Mouse (Mus musculus) G1E (cell line): ENCODE measurements around the gene Vac14. TPM values are rescaled to one million over a fixed set of nuclear protein-coding genes. Genes with fewer than 3 reads are reported as not detected.

Experiments used
- ATAC-seq: 2 replicates; pipeline ENCODE4 v1.8.0; 2016; ENCODE audit warnings: mild to moderate bottlenecking; ENCODE audit not compliant: insufficient number of reproducible peaks, poor library complexity, low FRiP score, severe bottlenecking; ENCODE audit errors: extremely low read depth
- DNase-seq: peaks from one replicate; pipeline ENCODE4 v3.0.0; 2012; ENCODE audit warnings: low spot score
- H3K27me3 ChIP-seq: 2 replicates; pipeline ENCODE4 v1.6.1; 2012; ENCODE audit warnings: mild to moderate bottlenecking, low read length, inconsistent platforms; ENCODE audit not compliant: insufficient read depth
- H3K36me3 ChIP-seq: replicated peaks from 2 replicates; pipeline ENCODE3; 2012; ENCODE audit warnings: mild to moderate bottlenecking, inconsistent platforms
- H3K4me1 ChIP-seq: 2 replicates; pipeline ENCODE4 v1.6.1; 2012; ENCODE audit warnings: low read depth, low read length, inconsistent platforms, mixed read lengths; ENCODE audit not compliant: insufficient read depth
- H3K4me3 ChIP-seq: 2 replicates; pipeline ENCODE4 v1.5.1; 2012; ENCODE audit warnings: low read depth, mild to moderate bottlenecking, inconsistent platforms, low read length, moderate library complexity, mixed read lengths
- H3K9me3 ChIP-seq: replicated peaks from 2 replicates; pipeline ENCODE4 v1.6.1; 2012; ENCODE audit warnings: inconsistent platforms
- CTCF ChIP-seq: IDR thresholded peaks from 2 replicates; pipeline ENCODE4 v1.5.1; 2012; ENCODE audit warnings: low read depth, low read length, inconsistent platforms, mixed read lengths
- GATA1 ChIP-seq: IDR thresholded peaks from 2 replicates; pipeline ENCODE4 v1.6.1; 2012; ENCODE audit warnings: borderline replicate concordance, low read length, inconsistent platforms, mixed read lengths
- GATA2 ChIP-seq: IDR thresholded peaks from 2 replicates; pipeline ENCODE4 v1.6.1; 2012; ENCODE audit warnings: low read depth, low read length, inconsistent platforms, borderline replicate concordance
- POLR2AphosphoS5 ChIP-seq: IDR thresholded peaks from 2 replicates; pipeline ENCODE4 v1.6.1; 2012; ENCODE audit warnings: low read depth, low read length, inconsistent platforms; ENCODE audit not compliant: insufficient replicate concordance
- TAL1 ChIP-seq: conservative IDR thresholded peaks from 2 replicates; pipeline ENCODE4 v1.6.1; 2012; ENCODE audit warnings: low read depth, low read length, inconsistent platforms, mixed read lengths
- polyA plus RNA-seq: library from polyadenylated mRNA; stranded (reverse); fragments of >175 nt; gene quantifications from 2 replicates; pipeline ENCODE4 v1.2.3, GENCODE M21; 2012
- total RNA-seq, 2 experiments: library from RNA; stranded (forward) in 1 of 2; stranded (reverse) in 1 of 2; fragments of 200-1000 nt in 1 of 2; fragments of >200 nt in 1 of 2; fragmentation: Nextera tagmentation in 1 of 2; gene quantifications; 2 replicates each; pipeline ENCODE4 v1.2.3; 2014 to 2017

Gene Vac14
- total and polyA plus RNA-seq, 3 experiments, result 25.7 to 70.1 (median 52.1) TPM

DNA sequence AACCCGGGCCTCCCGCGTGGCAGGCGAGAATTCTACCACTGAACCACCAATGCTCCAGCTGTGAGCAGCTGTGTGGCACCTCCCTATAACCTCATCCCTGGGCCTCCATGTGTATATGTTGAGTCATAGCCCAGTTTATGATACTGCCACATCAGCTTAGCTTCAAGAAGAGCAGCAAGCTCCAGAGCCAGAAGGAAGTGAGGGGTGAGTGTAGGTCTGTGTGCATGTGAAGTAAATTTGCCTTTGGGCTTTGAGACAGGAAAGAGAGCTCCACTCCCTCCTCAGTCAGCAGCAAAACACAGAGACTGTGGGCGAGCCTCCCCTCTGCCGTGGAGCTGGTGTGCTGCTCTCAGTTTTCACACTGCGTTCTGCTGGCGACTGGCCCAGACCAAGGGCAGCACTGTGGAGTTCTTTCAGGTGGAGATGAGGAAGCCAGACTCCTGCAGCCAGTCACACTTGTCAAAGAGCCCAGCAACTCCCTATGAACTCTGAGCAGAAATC is 12.2 kb downstream of the Vac14 start:
- TF ChIP-seq GATA2 (no peak), CTCF (no peak), TAL1 (no peak), POLR2AphosphoS5 (no peak), GATA1 (no peak)
- H3K4me3 ChIP-seq, result no peak overlapping the region
- ATAC-seq, result no peak
- no peaks in the 10 kb centered on the region for H3K27me3 ChIP-seq
- no peak for DNase-seq
- peaks cover 94% of the 10 kb centered on the region for H3K36me3 ChIP-seq
- H3K4me1 ChIP-seq, result peaks cover 16% of the 10 kb centered on the region; the same call in 1 of the 2 replicates
- H3K9me3 ChIP-seq, result no peaks in the 10 kb centered on the region

DNA sequence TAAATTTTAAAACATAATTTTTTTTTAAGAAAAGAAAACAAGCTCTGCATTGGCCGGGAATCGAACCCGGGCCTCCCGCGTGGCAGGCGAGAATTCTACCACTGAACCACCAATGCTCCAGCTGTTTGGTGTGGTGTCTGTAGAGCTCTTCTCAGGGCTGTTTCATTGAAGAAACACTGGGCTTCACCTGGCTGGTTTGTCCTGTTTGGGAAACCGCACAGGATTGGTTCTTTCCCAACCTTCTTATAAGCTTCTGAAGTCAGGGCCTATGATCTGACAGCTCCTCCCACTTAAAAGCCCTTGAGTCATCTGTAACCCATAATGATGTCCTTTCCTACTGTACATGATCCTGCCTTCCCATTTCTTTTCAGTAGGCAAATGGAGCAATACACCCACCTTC is 12.8 kb downstream of the Vac14 start:
- peaks cover 97% of the 10 kb centered on the region for H3K36me3 ChIP-seq
- H3K4me3 ChIP-seq, result no peak overlapping the region
- H3K4me1 ChIP-seq, result peaks cover 16% of the 10 kb centered on the region; the same call in 1 of the 2 replicates
- H3K9me3 ChIP-seq, result no peaks in the 10 kb centered on the region
- no peak for DNase-seq
- no peak for ATAC-seq
- no peaks in the 10 kb centered on the region for H3K27me3 ChIP-seq
- no peak for TF ChIP-seq GATA1
- no peak for TF ChIP-seq CTCF
- no peak for TF ChIP-seq GATA2
- TF ChIP-seq TAL1, result no peak
- no peak for TF ChIP-seq POLR2AphosphoS5

DNA sequence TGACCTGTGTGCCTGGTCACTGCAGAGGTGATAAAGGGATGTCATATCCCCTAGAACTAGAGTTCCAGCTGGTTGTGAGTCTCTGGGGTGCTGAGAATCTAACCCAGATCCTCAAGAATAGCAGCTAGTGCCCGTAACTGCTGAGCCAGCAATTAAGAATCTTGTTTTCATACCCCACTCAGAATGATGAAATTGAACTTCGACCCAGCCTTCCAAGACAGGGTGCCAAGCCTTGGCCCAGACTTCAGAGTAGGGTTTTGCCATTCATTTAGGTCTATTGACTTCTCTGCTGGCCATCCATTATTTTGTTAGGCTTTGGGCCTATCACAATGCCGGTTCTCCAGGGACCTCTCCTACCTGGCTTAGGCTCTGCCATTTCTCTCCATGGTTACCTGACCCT is 15.4 kb downstream of the Vac14 start:
- peaks cover 10% of the 10 kb centered on the region; the same call in 1 of the 2 replicates for H3K4me1 ChIP-seq
- no peak for ATAC-seq
- peaks cover 99% of the 10 kb centered on the region for H3K36me3 ChIP-seq
- no peaks in the 10 kb centered on the region for H3K9me3 ChIP-seq
- no peak for DNase-seq
- H3K4me3 ChIP-seq, result no peak overlapping the region
- H3K27me3 ChIP-seq, result no peaks in the 10 kb centered on the region
- TF ChIP-seq GATA1 (no peak), CTCF (no peak), POLR2AphosphoS5 (no peak), TAL1 (no peak), GATA2 (no peak)

DNA sequence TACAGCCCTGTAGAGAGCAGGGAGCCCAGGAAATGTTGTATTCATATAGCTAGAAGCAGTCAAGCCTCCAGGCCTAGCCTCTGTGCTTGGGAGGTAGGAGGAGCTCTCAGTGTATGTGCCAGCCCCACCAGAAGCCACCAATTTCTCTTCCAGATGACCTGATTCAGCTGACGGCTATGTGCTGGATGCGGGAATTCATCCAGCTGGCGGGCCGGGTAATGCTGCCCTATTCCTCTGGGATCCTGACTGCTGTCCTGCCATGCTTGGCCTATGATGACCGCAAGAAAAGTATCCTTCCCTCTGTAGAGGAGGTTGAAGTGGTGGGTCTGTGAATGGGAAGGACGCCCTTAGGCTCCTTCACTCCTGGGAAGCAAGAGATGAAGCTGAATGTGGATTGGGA is 17.8 kb downstream of the Vac14 start:
- no peak for DNase-seq
- no peak for TF ChIP-seq GATA2
- no peak for TF ChIP-seq GATA1
- TF ChIP-seq CTCF, result no peak
- no peak for TF ChIP-seq POLR2AphosphoS5
- no peak for TF ChIP-seq TAL1
- peaks cover 99% of the 10 kb centered on the region for H3K36me3 ChIP-seq
- ATAC-seq, result no peak
- H3K9me3 ChIP-seq, result no peaks in the 10 kb centered on the region
- H3K4me1 ChIP-seq, result no peaks in the 10 kb centered on the region
- H3K27me3 ChIP-seq, result no peaks in the 10 kb centered on the region
- no peak overlapping the region for H3K4me3 ChIP-seq

DNA sequence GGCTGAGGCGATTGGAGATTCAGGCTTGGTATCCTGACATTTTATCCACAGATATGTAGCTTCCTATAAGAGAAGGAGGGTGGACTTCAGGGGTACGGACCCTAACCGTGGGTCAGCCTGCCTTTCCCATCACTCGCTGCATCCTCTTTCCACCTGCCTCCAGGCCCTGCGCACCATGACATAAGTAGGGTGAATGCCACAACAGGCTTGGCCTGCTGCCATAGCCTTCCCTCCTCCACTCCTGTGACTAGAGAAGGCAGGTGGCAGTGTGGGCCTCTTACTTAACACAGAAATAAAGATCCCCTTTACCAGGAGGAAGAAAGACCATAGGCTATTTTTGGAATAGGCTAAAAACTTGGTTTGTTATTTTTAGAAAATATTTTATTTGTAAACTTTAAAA is 23.9 kb downstream of the Vac14 start:
- H3K36me3 ChIP-seq, result peaks cover 91% of the 10 kb centered on the region

DNA sequence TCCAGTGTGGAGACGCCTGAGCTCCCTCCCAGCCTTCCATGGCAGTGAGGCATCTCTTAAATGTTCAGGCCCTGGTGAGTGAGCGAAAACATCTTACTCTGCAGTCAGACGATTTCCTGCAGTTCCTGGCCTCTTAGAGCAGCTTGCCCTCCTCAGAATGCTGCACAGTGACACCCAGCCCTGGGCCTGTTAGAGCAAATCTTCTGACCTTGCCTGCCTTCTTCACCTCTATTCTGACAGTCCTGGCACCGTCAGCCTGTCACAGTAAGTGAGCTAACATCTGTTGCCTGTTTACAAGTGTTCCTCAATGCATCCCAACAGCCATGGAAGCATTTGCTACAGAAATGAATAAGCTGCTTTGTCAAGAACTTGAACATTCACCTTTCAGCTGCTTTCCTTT is 24.8 kb downstream of the Vac14 start:
- no peak for DNase-seq
- Histone ChIP-seq H3K27me3 (no peaks in the 10 kb centered on the region), H3K36me3 (peaks cover 83% of the 10 kb centered on the region), H3K4me1 (0 out of 2 replicates have a peak, but pooled peaks cover 3% of the 10 kb centered on the region), H3K4me3 (no peak overlapping the region), H3K9me3 (no peaks in the 10 kb centered on the region)
- ATAC-seq, result no peak
- TF ChIP-seq GATA1 (no peak), TAL1 (no peak), GATA2 (no peak), CTCF (no peak), POLR2AphosphoS5 (no peak)

More for the DNA sequence above, 23.9 kb downstream of the Vac14 start:
- Histone ChIP-seq H3K27me3 (no peaks in the 10 kb centered on the region), H3K4me3 (no peak overlapping the region), H3K9me3 (no peaks in the 10 kb centered on the region), H3K4me1 (0 out of 2 replicates have a peak, but pooled peaks cover 3% of the 10 kb centered on the region)
- TF ChIP-seq CTCF (no peak), POLR2AphosphoS5 (no peak), GATA2 (no peak), TAL1 (no peak), GATA1 (no peak)
- ATAC-seq (no peak), DNase-seq (no peak)
